Mouse (Mus musculus): ENCODE results near the gene Lyve1.

- no peak for TF ChIP-seq CTCF (IDR thresholded peaks at IDR 0.05; ENCODE audit: borderline replicate concordance, control insufficient read depth, extremely low read depth, insufficient read depth, low read length, poor library complexity)
- TF ChIP-seq POLR2A (IDR thresholded peaks at IDR 0.05; ENCODE audit: control insufficient read depth, extremely low read depth, insufficient read depth, low read length, poor library complexity): no peak
Measured at GRCm38 (mm10) chr7:110847321-110847720, 15.7 kb downstream of the Lyve1 start.
